Mouse (Mus musculus): ENCODE results near the gene Slc11a1.
A peak's percentile ranks its signal among the peaks of the same experiment; 100 is the strongest.
"Not testable (repeated sequence)": the region's sequence is repeated elsewhere in the genome, so short reads cannot be mapped to it uniquely, and the experiment has no call there.

The Slc11a1 gene

GRCm38 (mm10) chr1:74374980-74375379 is at the start of gene Slc11a1:
Slc11a1 (plus strand) TSS chr1:74375195.
- DNase-seq (ENCODE audit: low spot score) = no peak

- not testable (repeated sequence) for DNase-seq (ENCODE audit: low spot score)
Measured at GRCm38 (mm10) chr1:74326916-74327315, 48.1 kb upstream of the Slc11a1 start.

GRCm38 (mm10) chr1:74329899-74330431 is 45.0 kb upstream of the Slc11a1 start:
- DNase-seq (ENCODE audit: low spot score) = no peak

DNA sequence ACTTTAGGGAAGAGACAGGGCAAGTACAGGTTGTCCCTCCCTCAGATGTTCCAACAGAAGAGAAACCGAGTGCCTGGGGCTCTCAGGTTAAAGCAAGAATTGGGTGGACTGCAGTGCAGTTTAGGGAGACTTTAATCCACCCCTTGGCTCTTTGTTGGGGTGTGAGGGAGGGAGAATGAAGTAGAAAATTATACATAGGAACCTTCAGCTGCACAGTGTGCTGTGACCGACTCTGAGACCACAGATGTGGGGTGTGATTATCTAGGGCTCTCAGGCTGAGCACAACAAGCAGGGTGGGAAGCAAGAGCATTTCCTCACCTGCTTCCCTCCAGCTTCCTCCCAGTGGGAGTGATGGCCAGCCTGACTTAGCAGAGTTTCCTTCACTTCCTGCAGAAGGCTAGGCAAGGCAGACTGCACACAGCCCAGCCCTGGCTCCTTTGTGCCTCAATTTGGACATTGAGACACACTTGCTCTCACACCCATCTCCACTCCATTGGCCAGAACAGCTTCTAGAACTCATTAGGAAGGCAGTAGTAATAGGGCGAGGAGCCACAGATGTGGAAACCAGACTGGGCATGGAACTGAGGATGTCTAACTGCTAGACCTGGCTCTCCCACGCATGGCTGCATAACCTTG is 43.8 kb upstream of the Slc11a1 start:
- no peak for DNase-seq (ENCODE audit: low spot score)

GRCm38 (mm10) chr1:74332241-74332763 is 42.7 kb upstream of the Slc11a1 start:
- DNase-seq (ENCODE audit: low spot score) = peak; percentile 90

DNA sequence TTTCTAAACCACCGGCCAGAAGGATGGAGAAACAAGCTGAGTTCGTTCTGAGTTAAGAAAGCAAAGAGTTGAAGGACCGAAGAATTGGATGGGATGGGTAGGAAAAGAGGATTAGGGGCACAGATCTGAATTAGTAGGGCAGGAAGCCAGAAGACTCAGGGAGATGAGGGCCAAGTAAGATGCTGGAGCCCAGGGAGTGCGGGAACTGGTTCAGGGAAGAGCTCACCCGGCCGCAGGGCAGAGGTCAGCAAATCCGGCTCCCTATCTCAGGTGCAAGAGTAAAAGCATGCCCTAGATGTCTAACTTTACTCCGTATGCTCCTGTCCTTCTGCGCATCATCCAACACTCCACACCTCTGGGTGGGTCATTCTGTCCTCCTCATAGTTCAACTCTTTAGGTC is 42.1 kb upstream of the Slc11a1 start:
- no peak for DNase-seq (ENCODE audit: low spot score)

- no peak for DNase-seq (ENCODE audit: low spot score)
Measured at GRCm38 (mm10) chr1:74334607-74335006, 40.4 kb upstream of the Slc11a1 start.

DNA sequence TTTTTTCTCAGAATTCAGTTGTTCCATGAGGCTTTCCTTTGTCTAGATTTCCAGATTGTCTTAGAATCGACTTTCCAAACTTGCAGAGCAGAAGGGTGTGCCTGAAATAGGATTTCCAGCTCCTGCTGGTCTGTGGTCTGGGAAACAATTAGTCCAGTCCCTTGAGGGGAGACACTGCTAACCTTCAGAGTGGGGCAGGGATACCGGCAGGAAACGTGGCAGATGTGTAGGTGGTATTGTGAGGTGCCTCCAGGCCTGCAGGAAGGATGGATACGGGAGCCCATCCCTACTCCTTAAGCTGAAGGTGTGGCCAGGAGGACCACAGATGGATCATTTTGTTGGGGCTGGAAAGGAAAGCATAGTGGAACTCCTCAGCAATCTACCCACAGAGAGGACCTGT is 40.0 kb upstream of the Slc11a1 start:
- no peak for DNase-seq (ENCODE audit: low spot score)

DNA sequence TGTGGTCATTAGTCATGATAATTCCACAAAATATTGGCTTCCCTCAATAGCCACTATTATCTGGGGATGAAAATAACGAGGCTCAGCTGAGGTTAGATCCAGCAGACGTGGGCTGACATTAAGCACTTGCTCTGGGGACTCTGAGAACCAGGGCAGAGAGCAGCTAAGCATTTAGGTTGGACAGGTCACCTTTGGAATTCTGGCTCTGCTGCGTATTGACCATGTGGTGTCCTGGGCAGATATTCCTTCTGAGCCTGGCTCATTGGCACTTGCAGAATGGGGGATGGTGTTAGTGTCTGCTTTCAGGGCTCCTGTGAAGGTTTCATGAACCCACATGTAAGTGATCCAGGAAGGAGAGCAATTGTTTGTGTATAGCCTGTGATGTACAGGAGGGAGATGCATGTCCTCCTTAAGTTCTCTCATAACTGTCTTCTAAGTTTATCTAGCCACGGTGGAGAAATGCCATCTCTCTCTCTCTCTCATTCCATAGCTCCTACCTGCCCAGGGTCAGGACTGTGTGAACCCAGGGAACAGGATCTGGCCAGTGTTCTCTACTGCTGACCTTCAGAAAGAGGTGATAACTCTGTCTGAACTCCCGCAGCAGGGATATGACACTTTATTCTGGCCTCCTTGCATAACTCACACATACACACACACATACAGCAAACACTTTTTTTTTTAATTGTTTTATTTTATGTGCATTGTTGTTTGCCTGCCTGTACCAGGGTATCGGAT is 39.4 kb upstream of the Slc11a1 start:
- DNase-seq (ENCODE audit: low spot score) = no peak

- no peak for DNase-seq (ENCODE audit: low spot score)
Measured at GRCm38 (mm10) chr1:74337241-74337771, 37.7 kb upstream of the Slc11a1 start.

GRCm38 (mm10) chr1:74338013-74338412 is 37.0 kb upstream of the Slc11a1 start:
- no peak for DNase-seq (ENCODE audit: low spot score)

DNA sequence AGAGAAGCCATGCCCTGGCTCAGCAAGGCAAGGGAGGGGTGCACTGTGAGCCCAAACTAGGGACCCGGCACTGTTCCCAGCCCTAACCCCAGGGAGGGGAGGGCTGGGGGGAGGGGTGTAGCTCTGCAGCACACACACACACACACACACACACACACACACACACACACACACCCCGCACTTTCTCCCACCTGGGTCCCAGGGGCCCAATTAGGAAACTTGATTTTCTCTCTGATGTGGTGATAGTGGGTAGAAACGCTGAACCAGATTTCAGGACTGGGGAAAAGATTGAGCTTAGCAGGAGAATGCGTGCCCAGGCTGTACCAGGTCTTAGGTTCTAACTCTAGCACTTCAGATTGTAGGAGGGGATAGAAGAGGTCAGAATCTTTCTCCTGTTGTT is 36.4 kb upstream of the Slc11a1 start:
- no peak for DNase-seq (ENCODE audit: low spot score)

- no peak for DNase-seq (ENCODE audit: low spot score)
Measured at GRCm38 (mm10) chr1:74339917-74340316, 35.1 kb upstream of the Slc11a1 start.

DNA sequence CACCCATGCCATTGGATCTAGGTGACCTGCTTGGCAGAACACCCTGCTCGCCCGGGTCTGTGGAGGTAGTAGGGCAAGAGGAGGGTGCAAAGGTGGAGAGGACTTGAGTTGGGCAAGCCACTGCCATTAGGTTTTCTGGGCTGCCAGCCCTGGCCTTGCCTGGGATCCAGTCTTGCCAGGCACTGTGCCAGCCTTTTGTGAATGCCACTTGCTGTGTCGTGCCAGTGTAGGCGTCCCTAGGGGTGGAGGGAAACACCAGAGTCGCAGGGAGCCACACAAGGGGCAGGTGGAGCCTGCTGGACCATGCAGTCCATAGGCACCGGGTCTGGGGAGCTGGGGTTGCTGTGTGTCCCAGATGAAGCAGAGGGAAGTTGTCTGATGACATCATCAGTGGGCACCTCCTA is 34.6 kb upstream of the Slc11a1 start:
- DNase-seq (ENCODE audit: low spot score) = no peak

- not testable (repeated sequence) for DNase-seq (ENCODE audit: low spot score)
Measured at GRCm38 (mm10) chr1:74340992-74341391, 34.0 kb upstream of the Slc11a1 start.

DNA sequence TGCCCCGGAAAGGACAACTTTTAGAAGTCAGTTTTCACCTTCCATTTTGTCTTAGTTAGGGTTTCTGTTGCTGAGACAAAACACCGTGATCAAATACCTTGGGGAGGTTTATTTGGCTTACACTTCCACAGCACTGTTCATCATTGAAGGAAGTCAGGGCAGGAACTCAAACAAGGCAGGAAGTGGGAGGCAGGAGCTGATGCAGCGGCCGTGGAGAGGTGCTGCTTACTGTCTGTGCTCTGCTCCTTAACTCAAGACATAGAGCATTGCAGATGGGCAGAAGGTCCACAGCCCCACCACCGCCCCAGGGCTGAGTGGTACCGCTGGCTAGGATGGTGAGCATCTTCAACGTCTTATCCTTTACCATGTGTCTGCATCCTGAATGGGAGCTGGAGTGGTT is 33.1 kb upstream of the Slc11a1 start:
- DNase-seq (ENCODE audit: low spot score) = no peak

DNA sequence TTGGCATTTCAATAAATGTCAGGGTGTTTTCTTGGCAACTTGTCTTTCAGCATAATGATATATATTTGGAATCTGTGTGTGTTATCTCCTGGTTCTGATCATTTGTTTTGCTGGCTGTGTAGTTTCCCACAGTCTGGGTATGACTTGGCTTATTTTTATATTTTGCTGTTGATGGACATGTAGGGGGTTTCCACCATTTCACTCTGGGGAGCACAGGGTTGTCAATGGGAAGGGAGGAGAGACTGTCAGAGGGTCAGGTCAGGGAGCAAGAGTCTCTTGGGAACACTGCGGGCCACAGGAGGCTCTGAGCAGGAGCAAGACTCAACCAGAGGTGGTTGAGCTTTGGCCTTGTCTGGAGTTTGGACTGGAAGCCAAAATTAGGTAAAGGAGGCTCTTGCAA is 32.7 kb upstream of the Slc11a1 start:
- DNase-seq (ENCODE audit: low spot score) = no peak

GRCm38 (mm10) chr1:74343161-74343560 is 31.8 kb upstream of the Slc11a1 start:
- no peak for DNase-seq (ENCODE audit: low spot score)

- DNase-seq (ENCODE audit: low spot score) = no peak
Measured at GRCm38 (mm10) chr1:74344163-74344916, 30.7 kb upstream of the Slc11a1 start.

DNA sequence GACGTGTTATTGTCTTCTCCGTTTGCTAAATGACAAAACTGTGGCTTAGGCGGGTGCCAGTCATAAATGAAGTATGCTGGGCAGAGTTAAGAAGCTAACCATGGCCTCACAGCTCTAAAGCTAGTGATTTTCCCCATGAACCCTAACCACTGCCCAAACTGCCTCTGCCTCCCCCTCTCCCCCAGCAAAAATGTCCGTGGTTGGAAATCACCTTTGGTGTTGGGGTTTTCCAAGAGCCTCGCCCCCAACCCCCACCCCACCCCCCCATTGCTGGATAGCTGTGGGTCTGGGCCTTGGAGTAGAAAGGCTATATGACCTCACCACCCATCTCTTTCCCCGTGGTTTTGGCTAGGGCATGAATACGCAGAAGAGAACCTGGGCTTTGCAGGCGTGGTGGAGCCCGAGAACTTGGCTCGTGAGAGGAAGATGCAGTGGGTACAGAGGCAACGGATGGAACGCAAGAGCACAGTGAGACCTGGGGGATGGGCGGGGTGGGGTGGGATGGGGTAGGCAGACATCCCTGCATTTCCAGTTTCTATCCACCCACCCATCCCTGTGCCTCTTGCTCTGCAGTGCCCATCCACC is 23.7 kb upstream of the Slc11a1 start:
- DNase-seq (ENCODE audit: low spot score) = no peak

- no peak for DNase-seq (ENCODE audit: low spot score)
Measured at GRCm38 (mm10) chr1:74352532-74353096, 22.4 kb upstream of the Slc11a1 start.

Data from layer of hippocampus, adult 9-10 months (tissue).